Mouse (Mus musculus) forebrain, embryonic 14.5 days (tissue): Measurements from ENCODE around the gene Mob3a. TPM values are rescaled to one million over a fixed set of nuclear protein-coding genes. Genes with fewer than 3 reads are reported as not detected.

Source experiments
- ATAC-seq: fragments of 200-750 bp; cut with Nextera tagmentation; 2 replicates; pipeline ENCODE4 v1.8.0; 2017; ENCODE audit warnings: mild to moderate bottlenecking, moderate library complexity
- DNase-seq: peaks from one replicate; pipeline ENCODE4 v3.0.0-alpha.2; 2015; ENCODE audit warnings: low spot score
- H3K27ac ChIP-seq: fragments of 300-500 bp; sonication (generic); 2 replicates; pipeline ENCODE4 v1.5.1; 2014; ENCODE audit warnings: low read depth, mild to moderate bottlenecking, control low read depth, low read length, moderate library complexity
- H3K27me3 ChIP-seq: fragments of 300-500 bp; sonication (generic); replicated peaks from 2 replicates; pipeline ENCODE4 v1.6.1; 2014; ENCODE audit warnings: low read length, control low read depth, mixed read lengths; ENCODE audit not compliant: control insufficient read depth, insufficient read depth
- H3K36me3 ChIP-seq: fragments of 300-500 bp; sonication (generic); 2 replicates; pipeline ENCODE4 v1.6.1; 2014; ENCODE audit warnings: low read length, control low read depth; ENCODE audit not compliant: control insufficient read depth, insufficient read depth
- H3K4me1 ChIP-seq: fragments of 300-500 bp; sonication (generic); 2 replicates; pipeline ENCODE4 v1.6.1; 2014; ENCODE audit warnings: antibody characterized with exemption, low read length, control low read depth; ENCODE audit not compliant: control insufficient read depth, insufficient read depth
- H3K4me2 ChIP-seq: fragments of 300-500 bp; sonication (generic); 2 replicates; pipeline ENCODE4 v1.6.1; 2014; ENCODE audit warnings: mild to moderate bottlenecking, control low read depth, low read length
- H3K4me3 ChIP-seq: fragments of 300-500 bp; sonication (generic); 2 replicates; pipeline ENCODE4 v1.5.1; 2014; ENCODE audit warnings: low read depth, low read length, control low read depth
- H3K9ac ChIP-seq: fragments of 300-500 bp; sonication (generic); 2 replicates; pipeline ENCODE4 v1.6.1; 2014; ENCODE audit warnings: mild to moderate bottlenecking, low read length, control low read depth, moderate library complexity
- H3K9me3 ChIP-seq: fragments of 300-500 bp; sonication (generic); replicated peaks from 2 replicates; pipeline ENCODE4 v1.6.1; 2016; ENCODE audit warnings: low read length, control low read depth, mixed read lengths; ENCODE audit not compliant: control insufficient read depth
- WGBS: fragments of 180-500 bp; shearing (Covaris S2); extraction: QIAGEN DNeasy Blood & Tissue Kit; methylation state at CpG from one replicate; pipeline ENCODE4 v1.1.7; 2014; 5-methylcytosine and 5-hydroxymethylcytosine counted together
- polyA plus RNA-seq: library from polyadenylated mRNA; unstranded; fragments of >200 nt; fragmentation: Nextera tagmentation; extraction: Ambion mirVana; gene quantifications from 2 replicates; pipeline ENCODE4 v1.2.1, GENCODE M21; 2014

Mob3a gene
- polyA plus RNA-seq, 1 experiment from 2014 or later, result 35.7 TPM

DNA sequence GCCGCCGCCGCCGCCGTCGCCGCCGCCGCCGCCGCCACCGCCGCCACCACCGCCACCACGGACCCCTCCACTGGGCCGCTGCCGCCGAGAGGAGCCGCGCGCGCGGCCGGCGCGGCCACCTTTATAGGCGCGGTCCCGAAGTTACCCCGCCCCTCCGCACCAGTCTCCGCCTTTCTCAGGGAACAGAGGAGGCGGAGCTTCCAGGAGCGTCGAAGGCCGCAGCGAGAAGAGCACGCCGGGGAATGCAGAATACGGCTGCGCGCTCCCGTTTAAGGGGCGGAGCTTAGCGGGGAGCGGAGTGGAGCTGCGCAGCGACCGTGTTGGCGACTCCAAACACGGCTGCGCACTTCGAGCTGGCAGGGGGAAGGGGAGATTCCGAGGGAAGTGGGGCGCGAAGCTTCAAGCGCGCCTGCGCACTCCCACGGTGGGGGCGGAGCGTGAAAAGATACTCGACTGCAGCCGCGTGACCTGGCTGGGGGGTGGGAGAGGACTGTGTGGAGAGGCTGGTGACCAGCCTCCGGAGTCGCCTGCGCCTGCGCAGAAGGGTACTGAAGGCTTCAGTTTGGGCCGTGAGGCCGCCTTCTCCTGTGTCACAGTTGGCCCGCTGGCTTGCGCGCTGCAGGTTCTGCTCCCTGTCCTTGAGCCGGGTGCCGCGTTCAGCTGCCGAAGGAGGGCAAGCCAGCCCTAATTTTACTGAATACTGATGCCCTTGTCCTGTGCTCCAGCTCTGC is 25.4 kb downstream of the Mob3a start:
- H3K36me3 ChIP-seq, result peaks cover 23% of the 10 kb centered on the region
- H3K27me3 ChIP-seq, result no peaks in the 10 kb centered on the region
- H3K4me2 ChIP-seq, result peak overlapping the region; percentile 95
- peak; percentile 92 for ATAC-seq
- peaks cover 48% of the 10 kb centered on the region for H3K4me1 ChIP-seq
- H3K9ac ChIP-seq, result peak overlapping the region; percentile 95
- H3K9me3 ChIP-seq, result no peaks in the 10 kb centered on the region
- peak; percentile 100 for DNase-seq
- H3K27ac ChIP-seq, result peak overlapping the region; percentile 98
- under 1% methylated on average over 62 of the region's 78 CpGs for WGBS
- H3K4me3 ChIP-seq, result peak overlapping the region; percentile 88

DNA sequence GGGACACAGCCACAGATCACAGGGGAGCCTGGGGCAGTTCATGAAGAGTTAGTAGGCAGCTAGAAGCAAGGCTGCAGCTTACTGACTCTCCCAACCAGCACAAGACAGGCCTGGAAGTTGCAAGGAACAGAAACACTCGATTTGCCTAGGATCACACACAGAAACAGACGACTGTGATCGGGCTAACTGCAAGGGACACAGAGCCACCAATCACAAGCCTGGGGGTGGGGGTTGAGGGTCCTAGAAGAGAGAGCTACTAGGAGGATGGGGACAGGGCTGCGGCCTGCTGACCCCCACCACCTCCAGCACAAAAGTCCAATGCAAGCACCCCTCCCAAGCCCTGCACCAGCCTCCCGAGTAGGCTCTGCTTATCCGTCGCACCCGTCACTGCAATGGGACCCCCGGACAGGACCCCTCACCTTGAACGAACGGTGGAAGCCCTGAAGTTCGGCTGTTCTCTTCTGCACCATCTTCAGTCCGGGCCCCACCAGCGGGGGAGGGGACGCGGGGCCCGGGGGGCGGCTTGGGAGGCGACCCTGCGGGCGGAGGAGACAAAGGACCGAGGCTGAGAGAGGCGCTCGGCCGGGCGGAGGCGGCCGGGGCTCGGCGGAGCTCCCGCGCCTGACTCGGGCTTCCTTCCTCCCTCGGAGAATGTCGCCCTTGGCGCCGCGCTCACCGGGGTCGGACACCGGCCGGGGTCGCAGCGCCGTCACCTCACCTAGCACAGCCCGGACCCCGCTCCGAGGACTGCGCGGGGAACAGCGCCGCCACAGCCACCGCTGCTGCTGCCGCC is 26.2 kb downstream of the Mob3a start:
- peaks cover 48% of the 10 kb centered on the region for H3K4me1 ChIP-seq
- H3K9ac ChIP-seq, result peak overlapping the region; percentile 95
- H3K36me3 ChIP-seq, result peaks cover 30% of the 10 kb centered on the region
- H3K9me3 ChIP-seq, result no peaks in the 10 kb centered on the region
- peak; percentile 27 for ATAC-seq
- peak overlapping the region; percentile 82 for H3K27ac ChIP-seq
- H3K4me3 ChIP-seq, result peak overlapping the region; percentile 88
- 2% methylated on average over 29 of the region's 54 CpGs for WGBS
- DNase-seq, result peak; percentile 46
- no peaks in the 10 kb centered on the region for H3K27me3 ChIP-seq
- peak overlapping the region; percentile 95 for H3K4me2 ChIP-seq

GRCm38 (mm10) chr10:80674851-80675404 is 26.8 kb downstream of the Mob3a start:
- Histone ChIP-seq H3K9ac (peak overlapping the region; percentile 95), H3K36me3 (peaks cover 37% of the 10 kb centered on the region), H3K27me3 (no peaks in the 10 kb centered on the region), H3K27ac (peak overlapping the region; percentile 82), H3K4me2 (peak overlapping the region; percentile 95), H3K4me1 (peaks cover 48% of the 10 kb centered on the region), H3K4me3 (peak overlapping the region; percentile 88), H3K9me3 (no peaks in the 10 kb centered on the region)
- WGBS, result 10% methylated on average over 6 of the region's 6 CpGs
- ATAC-seq (no peak), DNase-seq (no peak)

DNA sequence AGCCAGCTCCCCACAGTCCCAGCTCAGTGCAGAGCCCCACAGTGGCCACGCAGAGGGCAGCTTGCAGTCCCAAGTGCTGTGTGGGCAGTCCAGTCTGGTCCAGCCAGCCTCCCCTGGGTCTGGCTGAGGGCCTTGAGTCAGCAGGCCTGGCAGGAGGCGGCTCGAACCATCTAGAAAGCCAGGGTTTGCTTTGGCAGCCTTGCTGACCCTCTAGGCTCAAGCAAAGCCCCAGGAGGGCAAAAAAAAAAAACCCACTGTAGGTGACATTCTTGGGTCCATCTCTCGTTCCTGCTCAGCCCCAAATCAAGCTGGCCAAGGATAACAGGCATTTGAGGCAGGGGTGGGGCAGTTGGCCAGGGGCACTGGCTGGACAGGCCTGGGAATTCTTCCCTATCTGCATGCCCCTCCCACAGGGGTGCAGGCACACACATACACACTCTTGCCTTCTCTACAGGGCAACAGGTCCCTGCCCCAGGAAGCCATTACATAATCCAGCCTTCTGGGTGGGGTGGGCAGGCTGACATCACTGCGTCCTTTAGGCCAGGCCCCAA is 27.5 kb downstream of the Mob3a start:
- Histone ChIP-seq H3K9ac (peak overlapping the region; percentile 95), H3K4me3 (peak overlapping the region; percentile 88), H3K27ac (no peak overlapping the region), H3K4me1 (peaks cover 46% of the 10 kb centered on the region), H3K36me3 (peaks cover 44% of the 10 kb centered on the region), H3K27me3 (no peaks in the 10 kb centered on the region), H3K4me2 (peak overlapping the region; percentile 95), H3K9me3 (no peaks in the 10 kb centered on the region)
- WGBS, result 67% methylated on average over 5 of the region's 5 CpGs
- DNase-seq, result no peak
- ATAC-seq, result no peak

DNA sequence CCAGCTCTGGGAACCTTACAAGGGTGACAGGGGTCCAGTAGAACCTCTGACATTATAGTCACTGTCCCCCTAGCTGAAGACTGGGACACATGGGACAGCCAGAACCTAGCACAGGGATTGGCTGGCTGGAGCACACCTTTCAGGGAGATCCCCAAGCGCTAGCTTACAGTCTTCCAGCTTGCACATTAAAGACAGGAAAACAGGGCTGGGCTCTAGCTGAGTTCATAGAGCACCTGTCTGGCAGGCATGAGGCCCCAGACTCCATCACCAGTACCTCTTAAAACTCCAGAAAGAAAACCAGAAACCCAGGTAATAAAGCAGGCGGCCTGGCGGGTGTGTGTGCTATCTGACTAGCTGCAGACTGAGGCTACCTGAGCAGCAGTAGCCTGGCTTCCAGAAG is 28.1 kb downstream of the Mob3a start:
- H3K4me3 ChIP-seq, result peak overlapping the region; percentile 88; the same call in 1 of the 2 replicates
- H3K4me2 ChIP-seq, result peak overlapping the region; percentile 95
- no peak overlapping the region for H3K27ac ChIP-seq
- peaks cover 50% of the 10 kb centered on the region for H3K36me3 ChIP-seq
- no peaks in the 10 kb centered on the region for H3K27me3 ChIP-seq
- ATAC-seq (no peak), DNase-seq (no peak)
- H3K9me3 ChIP-seq, result no peaks in the 10 kb centered on the region
- H3K4me1 ChIP-seq, result peaks cover 40% of the 10 kb centered on the region
- WGBS, result 93% methylated on average over 3 of the region's 3 CpGs
- H3K9ac ChIP-seq, result peak overlapping the region; percentile 95

GRCm38 (mm10) chr10:80671936-80672690 is 29.7 kb downstream of the Mob3a start:
- ATAC-seq, result no peak
- Histone ChIP-seq H3K4me1 (peaks cover 24% of the 10 kb centered on the region), H3K9me3 (no peaks in the 10 kb centered on the region), H3K4me2 (no peak overlapping the region), H3K27me3 (no peaks in the 10 kb centered on the region), H3K36me3 (peaks cover 65% of the 10 kb centered on the region), H3K9ac (no peak overlapping the region), H3K4me3 (no peak overlapping the region), H3K27ac (no peak overlapping the region)
- no peak for DNase-seq
- WGBS, result 88% methylated on average over 11 of the region's 11 CpGs

GRCm38 (mm10) chr10:80671251-80671650 is 30.5 kb downstream of the Mob3a start:
- 95% methylated on average over 4 of the region's 4 CpGs for WGBS
- ATAC-seq (no peak), DNase-seq (no peak)
- no peak overlapping the region for H3K4me2 ChIP-seq
- H3K9me3 ChIP-seq, result no peaks in the 10 kb centered on the region
- H3K36me3 ChIP-seq, result peaks cover 74% of the 10 kb centered on the region
- H3K4me1 ChIP-seq, result peaks cover 21% of the 10 kb centered on the region
- H3K9ac ChIP-seq, result no peak overlapping the region
- H3K27me3 ChIP-seq, result no peaks in the 10 kb centered on the region
- no peak overlapping the region for H3K4me3 ChIP-seq
- H3K27ac ChIP-seq, result no peak overlapping the region

DNA sequence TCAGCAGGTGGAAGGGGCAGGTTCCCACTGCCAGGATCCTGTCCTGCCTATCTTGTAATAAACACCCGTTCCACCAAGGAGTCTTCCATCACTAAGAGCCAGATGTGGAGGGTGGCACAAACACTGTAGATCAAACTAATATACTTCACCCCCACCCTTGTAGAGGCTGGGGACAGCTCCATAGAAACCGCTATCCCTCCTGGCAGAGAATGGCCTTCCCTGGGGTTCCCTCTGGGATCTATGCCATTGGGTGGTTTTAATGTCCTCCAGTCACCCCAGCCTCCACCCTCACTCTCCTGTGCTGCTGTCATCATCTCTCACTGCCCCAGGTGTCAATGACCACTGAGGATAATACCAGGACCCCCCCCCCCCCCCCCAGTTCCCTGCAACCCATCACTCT is 31.2 kb downstream of the Mob3a start:
- ATAC-seq, result no peak
- H3K9ac ChIP-seq, result no peak overlapping the region
- peaks cover 21% of the 10 kb centered on the region for H3K4me1 ChIP-seq
- no peak overlapping the region for H3K4me2 ChIP-seq
- H3K27ac ChIP-seq, result no peak overlapping the region
- 86% methylated on average over 2 of the region's 2 CpGs for WGBS
- H3K4me3 ChIP-seq, result no peak overlapping the region
- H3K27me3 ChIP-seq, result no peaks in the 10 kb centered on the region
- DNase-seq, result no peak
- no peaks in the 10 kb centered on the region for H3K9me3 ChIP-seq
- peaks cover 81% of the 10 kb centered on the region for H3K36me3 ChIP-seq
